Mouse (Mus musculus): ENCODE results near the gene Egfl6.

- TF ChIP-seq CTCF (IDR thresholded peaks at IDR 0.05; ENCODE audit: low read depth, low read length) (no peak), POLR2A (IDR thresholded peaks at IDR 0.05; ENCODE audit: extremely low read depth, insufficient read depth, low read length) (no peak)
These were observed at the start of gene Egfl6 for GRCm38 (mm10) chrX:166584947-166585824.

All from liver, adult 2 months (tissue).